Mouse (Mus musculus) small intestine, adult 2 months (tissue): ENCODE measurements around the gene Prkag2.

Experiments
- CTCF ChIP-seq: fragments of 200-500 bp; IDR thresholded peaks from 2 replicates; pipeline ENCODE4 v1.5.1; 2012; ENCODE audit warnings: low read depth, mild to moderate bottlenecking, control low read depth, inconsistent platforms, low read length, moderate library complexity, mixed read lengths; ENCODE audit not compliant: insufficient replicate concordance, insufficient read length; ENCODE audit errors: extremely low read depth
- POLR2A ChIP-seq: fragments of 200-500 bp; IDR thresholded peaks from 2 replicates; pipeline ENCODE4 v1.6.1; 2012; ENCODE audit warnings: low read depth, mild to moderate bottlenecking, control low read depth, inconsistent platforms, low read length, moderate library complexity

- no peak for TF ChIP-seq POLR2A
- TF ChIP-seq CTCF = no peak
These were observed 22.1 kb upstream of the Prkag2 start for GRCm38 (mm10) chr5:25122534-25122933.
